Mouse (Mus musculus) CD4-positive, CD25-positive, alpha-beta regulatory T cell, adult 2 months (primary cell): ENCODE measurements at regions not wholly inside any gene's neighbourhood (a gene's known extent, or its start where the extent isn't known, plus 50 kb on each side); places are given as distances from the start of the nearest gene placed in this dataset.

Experiments
- DNase-seq: peaks from one replicate; pipeline ENCODE4 v3.0.0-alpha.2; 2012; ENCODE audit warnings: low read depth, low spot score

DNA sequence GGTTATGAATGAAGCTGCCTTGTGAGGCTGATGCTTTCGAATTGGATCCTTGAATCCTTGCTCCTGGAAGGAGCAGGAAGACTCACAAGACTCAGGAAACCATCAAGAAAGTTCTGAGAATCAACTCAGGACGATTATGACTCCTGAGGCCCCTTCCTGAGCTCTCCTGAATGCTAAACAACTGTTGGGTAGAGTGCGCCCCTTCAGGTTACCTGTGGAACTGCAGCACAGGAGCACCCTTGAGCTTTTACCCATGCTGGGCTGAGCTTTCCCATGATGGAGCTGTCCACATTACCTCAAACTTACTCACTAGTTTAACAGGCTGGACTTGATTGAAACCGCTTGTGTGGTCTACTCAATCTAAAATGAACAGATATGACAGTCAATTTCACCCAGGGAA lies 553.3 kb downstream of the Jrkl start:
- DNase-seq = peak; percentile 15

DNA sequence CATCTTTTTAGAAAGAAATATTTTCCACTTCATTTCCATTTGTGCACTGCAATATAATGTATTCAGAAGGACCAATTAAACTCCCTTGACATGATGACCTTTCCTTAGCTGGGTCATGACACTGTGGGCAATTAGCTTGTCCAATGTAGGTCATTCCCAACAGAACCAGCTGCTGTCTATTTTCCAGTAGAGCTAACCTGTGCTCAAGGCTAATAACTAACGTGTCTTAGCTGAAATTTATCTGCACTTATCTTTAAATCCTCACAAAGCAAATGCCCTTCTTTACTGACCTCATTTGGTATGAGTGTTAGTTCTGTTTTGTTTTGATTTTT lies 554.7 kb downstream of the Jrkl start:
- no peak for DNase-seq

- no peak for DNase-seq
These were observed 555.3 kb downstream of the Jrkl start for GRCm38 (mm10) chr9:12690182-12690947.
